Mouse (Mus musculus) intestine, embryonic 15.5 days (tissue): ENCODE measurements around the gene Twist2. TPM values are rescaled to one million over a fixed set of nuclear protein-coding genes. Genes with fewer than 3 reads are reported as not detected.

Experiments
- ATAC-seq: fragments of 200-750 bp; cut with Nextera tagmentation; 2 replicates; pipeline ENCODE4 v1.8.0; 2017; ENCODE audit warnings: moderate TSS enrichment, moderate library complexity
- H3K27ac ChIP-seq: fragments of 300-500 bp; sonication (generic); 2 replicates; pipeline ENCODE4 v1.5.1; 2015; ENCODE audit warnings: mild to moderate bottlenecking, inconsistent platforms
- H3K27me3 ChIP-seq: fragments of 300-500 bp; sonication (generic); replicated peaks from 2 replicates; pipeline ENCODE4 v1.6.1; 2015; ENCODE audit warnings: inconsistent platforms
- H3K36me3 ChIP-seq: fragments of 300-500 bp; sonication (generic); 2 replicates; pipeline ENCODE4 v1.6.1; 2015; ENCODE audit warnings: inconsistent platforms
- H3K4me1 ChIP-seq: fragments of 300-500 bp; sonication (generic); replicated peaks from 2 replicates; pipeline ENCODE4 v1.6.1; 2015; ENCODE audit warnings: inconsistent platforms
- H3K4me2 ChIP-seq: fragments of 300-500 bp; sonication (generic); replicated peaks from 2 replicates; pipeline ENCODE4 v1.6.1; 2015; ENCODE audit warnings: mild to moderate bottlenecking, inconsistent platforms
- H3K4me3 ChIP-seq: fragments of 300-500 bp; sonication (generic); replicated peaks from 2 replicates; pipeline ENCODE4 v1.5.1; 2015; ENCODE audit warnings: inconsistent platforms
- H3K9ac ChIP-seq: fragments of 300-500 bp; sonication (generic); 2 replicates; pipeline ENCODE4 v1.6.1; 2015; ENCODE audit warnings: inconsistent platforms
- H3K9me3 ChIP-seq: fragments of 300-500 bp; sonication (generic); 2 replicates; pipeline ENCODE4 v1.6.1; 2016; ENCODE audit warnings: inconsistent platforms
- WGBS: fragments of 180-500 bp; shearing (Covaris S2); methylation state at CpG from one replicate; pipeline ENCODE4 v1.1.7; 2015; 5-methylcytosine and 5-hydroxymethylcytosine counted together
- polyA plus RNA-seq: library from polyadenylated mRNA; unstranded; fragments of >200 nt; fragmentation: Nextera tagmentation; extraction: Ambion mirVana; gene quantifications from 2 replicates; pipeline ENCODE4 v1.2.1, GENCODE M21; 2015

Twist2 gene
- 4.8 and 5.8 TPM in 2 replicates for polyA plus RNA-seq

DNA sequence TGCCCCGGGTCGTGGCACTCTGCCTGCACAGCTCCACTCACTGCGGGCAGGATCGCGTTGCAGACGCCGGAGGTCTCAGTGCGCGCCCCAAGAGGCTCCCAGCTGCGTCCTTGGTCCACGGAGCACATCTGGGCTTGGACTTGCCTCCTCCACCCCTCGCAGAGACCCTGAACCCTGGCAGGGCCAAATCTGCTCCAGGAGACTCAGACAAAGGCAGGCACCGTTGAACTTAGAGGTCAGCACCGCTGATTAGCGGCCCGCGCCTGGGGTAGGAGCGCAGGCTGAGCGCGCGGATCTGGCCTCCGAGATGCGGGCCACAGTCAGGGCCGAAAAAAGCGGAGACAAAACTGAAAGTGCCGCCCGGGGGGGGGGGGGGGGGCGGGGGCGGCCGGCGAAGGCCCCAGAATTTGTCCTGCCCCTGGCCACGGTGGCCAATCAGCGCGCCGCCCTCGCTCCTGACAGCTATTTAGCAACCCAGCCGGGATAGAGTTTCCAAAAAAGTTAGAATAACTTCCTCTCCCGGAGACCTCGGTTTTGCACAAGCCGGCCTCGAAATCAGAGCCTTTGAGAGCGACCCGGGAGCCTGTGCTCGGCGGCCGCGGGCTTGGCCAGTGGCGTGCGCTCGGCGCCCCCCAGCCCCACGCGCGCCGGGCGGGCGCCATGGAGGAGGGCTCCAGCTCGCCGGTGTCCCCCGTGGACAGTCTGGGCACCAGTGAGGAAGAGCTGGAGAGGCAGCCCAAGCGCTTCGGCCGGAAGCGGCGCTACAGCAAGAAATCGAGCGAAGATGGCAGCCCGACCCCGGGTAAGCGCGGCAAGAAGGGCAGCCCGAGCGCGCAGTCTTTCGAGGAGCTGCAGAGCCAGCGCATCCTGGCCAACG lies at the start of gene Twist2:
Gene Twist2, plus strand, starts transcription at position 495 of the 877 bp plus-strand sequence.
- Histone ChIP-seq H3K9ac (peak within 1 kb of the TSS; percentile 54), H3K9me3 (no peaks in the 10 kb centered on the region), H3K4me3 (peak within 1 kb of the TSS; percentile 56), H3K36me3 (no peaks in the 10 kb centered on the region), H3K4me1 (peaks cover 9% of the 10 kb centered on the region; the same call in 1 of the 2 replicates), H3K27ac (peak within 1 kb of the TSS; percentile 56; the same call in 1 of the 2 replicates), H3K4me2 (peak within 1 kb of the TSS; percentile 93), H3K27me3 (peaks cover 38% of the 10 kb centered on the region)
- under 1% methylated on average over 72 of the region's 77 CpGs for WGBS
- ATAC-seq: peak; percentile 78

DNA sequence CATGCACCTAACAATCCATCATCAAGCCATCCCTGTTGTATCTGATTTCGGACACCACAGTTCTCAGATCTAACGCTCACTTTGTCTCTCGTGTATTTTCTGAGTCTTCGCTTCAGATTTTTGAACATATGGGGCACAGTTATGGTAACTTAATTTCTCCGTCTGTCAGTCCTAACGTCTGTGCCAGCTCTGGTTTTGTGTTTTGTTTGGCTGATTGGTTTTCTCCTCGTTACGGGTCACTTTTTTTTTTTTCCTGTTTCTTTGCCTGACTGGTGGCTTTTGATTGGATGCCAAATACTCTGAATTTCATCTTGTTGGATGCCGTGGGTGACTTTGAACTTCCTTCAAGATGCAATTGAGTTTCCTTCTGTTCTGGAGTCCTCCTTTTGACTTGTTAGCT lies 48.3 kb upstream of the Twist2 start:
- no peak overlapping the region for H3K4me2 ChIP-seq
- no peak for ATAC-seq
- no peak overlapping the region for H3K27ac ChIP-seq
- 0 out of 2 replicates have a peak, but pooled peaks cover 5% of the 10 kb centered on the region for H3K27me3 ChIP-seq
- 85% methylated on average over 9 of the region's 9 CpGs for WGBS
- 0 out of 2 replicates have a peak, but pooled peaks cover 3% of the 10 kb centered on the region for H3K4me1 ChIP-seq
- H3K36me3 ChIP-seq: no peaks in the 10 kb centered on the region
- no peaks in the 10 kb centered on the region for H3K9me3 ChIP-seq
- H3K4me3 ChIP-seq: no peak overlapping the region
- no peak overlapping the region for H3K9ac ChIP-seq

DNA sequence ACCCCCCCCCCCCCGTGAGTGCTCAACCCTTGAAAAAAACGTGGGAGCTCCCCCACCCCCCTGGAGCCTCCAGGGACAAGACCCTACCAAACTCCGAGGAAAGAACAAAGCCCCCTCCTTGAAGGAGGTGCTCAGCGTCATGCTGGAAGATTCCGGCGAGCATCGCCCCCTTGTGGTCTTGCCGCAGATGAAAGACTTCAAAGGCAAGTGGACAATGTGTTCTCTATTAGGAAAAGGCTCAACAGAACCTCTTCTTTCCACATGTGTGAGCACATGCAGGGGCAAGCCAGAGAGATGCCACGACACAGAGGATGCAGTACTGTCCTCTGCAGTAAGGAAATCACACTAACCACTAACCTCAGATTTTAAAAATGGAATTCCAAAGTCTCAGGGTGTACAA lies 46.2 kb upstream of the Twist2 start:
- Histone ChIP-seq H3K27ac (no peak overlapping the region), H3K9me3 (no peaks in the 10 kb centered on the region), H3K4me1 (peaks cover 10% of the 10 kb centered on the region; the same call in 1 of the 2 replicates), H3K9ac (no peak overlapping the region), H3K4me2 (peak overlapping the region; percentile 43), H3K4me3 (no peak overlapping the region), H3K27me3 (0 out of 2 replicates have a peak, but pooled peaks cover 5% of the 10 kb centered on the region), H3K36me3 (no peaks in the 10 kb centered on the region)
- ATAC-seq: peak; percentile 63
- under 1% methylated on average over 9 of the region's 9 CpGs for WGBS

DNA sequence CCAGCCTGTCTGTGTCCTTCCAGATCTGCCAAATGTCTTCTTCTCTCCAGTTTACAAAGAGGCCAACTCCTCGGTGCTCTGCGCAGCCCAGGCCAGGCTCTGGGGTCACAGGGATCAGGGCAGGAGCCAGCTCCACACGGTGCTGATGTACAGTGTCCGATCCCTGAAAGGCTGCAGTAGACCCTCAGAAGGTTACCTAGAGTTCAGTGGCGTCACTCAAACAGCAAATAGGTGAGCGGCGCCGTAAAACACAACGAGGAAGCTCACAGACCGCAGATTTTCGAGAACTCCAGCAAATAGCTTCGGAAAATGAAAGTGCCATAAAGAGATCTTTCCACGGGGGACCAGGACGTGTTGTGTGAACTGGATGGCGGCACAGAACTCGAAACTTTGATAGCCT lies 44.0 kb upstream of the Twist2 start:
- Histone ChIP-seq H3K27ac (no peak overlapping the region), H3K27me3 (0 out of 2 replicates have a peak, but pooled peaks cover 5% of the 10 kb centered on the region), H3K4me1 (peaks cover 14% of the 10 kb centered on the region; the same call in 1 of the 2 replicates), H3K9me3 (no peaks in the 10 kb centered on the region), H3K4me2 (peak overlapping the region; percentile 59), H3K36me3 (no peaks in the 10 kb centered on the region), H3K9ac (peak overlapping the region; percentile 14; the same call in 1 of the 2 replicates), H3K4me3 (0 out of 2 replicates have a peak overlapping the region, but pooled peaks have one; percentile 12)
- 25% methylated on average over 16 of the region's 16 CpGs for WGBS
- no peak for ATAC-seq

DNA sequence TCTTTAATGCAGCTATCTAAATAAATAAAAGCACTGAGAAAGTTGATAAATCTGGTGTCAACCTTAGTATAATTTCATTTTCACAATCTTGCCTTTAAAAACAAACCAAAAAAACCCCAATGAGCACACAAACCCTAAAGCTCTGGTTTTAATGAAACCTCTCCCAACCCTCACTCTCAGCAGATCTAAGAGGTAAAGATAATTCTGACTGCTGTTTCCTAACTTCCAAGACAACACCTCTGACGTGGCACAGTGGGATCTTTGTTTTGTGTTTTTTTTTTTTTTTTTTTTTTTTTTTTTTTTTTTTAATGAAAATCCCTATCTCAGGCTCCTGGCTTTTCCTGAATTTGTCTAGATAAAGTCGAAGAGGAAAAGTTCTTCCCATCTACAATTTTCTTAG lies 43.1 kb upstream of the Twist2 start:
- Histone ChIP-seq H3K4me1 (peaks cover 14% of the 10 kb centered on the region; the same call in 1 of the 2 replicates), H3K27me3 (0 out of 2 replicates have a peak, but pooled peaks cover 5% of the 10 kb centered on the region), H3K4me3 (no peak overlapping the region), H3K9ac (no peak overlapping the region), H3K36me3 (no peaks in the 10 kb centered on the region), H3K27ac (no peak overlapping the region), H3K4me2 (no peak overlapping the region), H3K9me3 (no peaks in the 10 kb centered on the region)
- no peak for ATAC-seq
- WGBS: 41% methylated on average over 2 of the region's 2 CpGs

DNA sequence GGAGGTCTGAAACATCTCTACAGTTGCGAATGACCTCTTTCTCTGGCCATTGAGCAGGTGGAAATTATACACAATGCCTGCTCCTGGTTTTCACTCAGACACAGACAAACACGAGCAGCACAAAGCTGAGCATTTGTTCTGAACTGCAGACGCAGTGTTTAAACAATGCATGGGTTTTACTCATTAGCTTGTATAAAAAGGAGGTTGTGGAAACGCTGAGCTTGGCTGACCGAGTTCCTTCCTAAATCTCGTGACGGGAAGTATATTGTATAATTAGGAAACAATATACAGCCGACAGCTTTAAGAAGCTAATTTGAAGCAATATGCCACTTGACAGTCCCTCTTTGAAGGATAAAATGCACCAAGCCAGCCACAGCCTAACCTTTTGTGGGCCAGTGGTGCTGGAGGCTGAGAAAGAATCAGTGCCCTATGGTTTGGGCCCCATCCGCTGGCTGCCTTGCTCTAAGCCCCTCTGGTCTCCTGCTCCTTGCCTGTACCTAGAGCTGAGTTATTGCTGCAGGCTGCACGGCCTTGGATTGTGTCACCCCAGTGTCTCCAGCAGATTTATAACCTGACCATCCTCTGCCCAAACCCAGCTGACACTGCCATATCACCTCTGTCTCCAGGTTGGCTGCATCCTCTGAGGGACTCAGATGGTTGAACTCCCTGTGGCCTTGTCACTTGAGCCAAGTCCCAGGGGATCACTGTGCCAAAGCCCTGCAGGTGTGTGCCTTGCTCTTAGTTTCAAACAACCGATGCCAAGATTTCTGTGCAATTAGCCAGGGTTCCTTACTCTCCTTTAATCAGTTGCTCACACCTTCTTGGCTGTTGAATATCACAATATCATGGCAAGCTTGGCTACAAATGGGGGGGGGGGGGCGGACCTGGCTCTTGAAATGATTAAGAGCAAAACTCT lies 42.4 kb upstream of the Twist2 start:
- H3K27me3 ChIP-seq: 0 out of 2 replicates have a peak, but pooled peaks cover 5% of the 10 kb centered on the region
- 38% methylated on average over 12 of the region's 12 CpGs for WGBS
- no peak for ATAC-seq

DNA sequence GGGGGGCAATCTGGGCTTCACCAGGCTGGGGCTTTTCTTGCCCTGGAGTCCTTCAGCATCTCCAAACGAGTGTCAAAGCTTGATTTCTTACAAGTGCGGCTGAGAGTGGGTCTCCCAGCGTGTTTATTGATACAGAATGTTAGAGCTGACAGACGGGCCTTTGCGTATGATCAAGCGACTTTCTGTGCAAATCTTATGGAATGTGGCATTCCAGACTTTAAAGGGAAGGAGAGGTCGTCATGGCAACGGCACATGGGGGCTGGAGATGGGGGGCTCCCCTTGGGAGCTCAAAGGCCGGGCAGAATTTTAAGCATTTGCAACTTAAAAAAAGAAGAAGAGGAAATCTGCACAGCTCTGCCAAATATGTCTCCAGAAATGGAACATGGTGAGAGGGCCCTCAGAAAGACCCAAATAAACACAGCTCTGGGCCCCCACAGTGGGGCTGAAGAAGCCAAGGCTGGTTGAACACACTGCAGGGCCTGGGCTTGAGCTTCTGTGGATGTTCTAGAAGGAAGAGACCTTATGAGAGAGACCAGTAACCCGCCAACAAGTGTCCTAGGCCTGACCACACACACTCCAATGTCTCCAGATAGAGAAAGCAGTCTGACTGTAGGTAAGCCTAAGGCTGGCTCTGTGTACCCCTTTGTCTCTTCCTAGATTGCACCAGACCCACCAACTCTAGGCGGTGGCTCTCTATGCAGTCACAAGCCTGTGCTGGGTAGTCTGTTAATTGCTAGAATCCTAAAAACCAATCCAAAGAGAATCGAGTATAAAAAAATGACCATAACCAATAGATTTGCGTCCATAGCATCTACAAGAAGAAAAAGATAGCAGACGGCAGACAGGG lies 40.9 kb upstream of the Twist2 start:
- peaks cover 14% of the 10 kb centered on the region; the same call in 1 of the 2 replicates for H3K4me1 ChIP-seq
- H3K4me3 ChIP-seq: no peak overlapping the region
- H3K36me3 ChIP-seq: no peaks in the 10 kb centered on the region
- H3K27me3 ChIP-seq: 0 out of 2 replicates have a peak, but pooled peaks cover 5% of the 10 kb centered on the region
- no peak overlapping the region for H3K4me2 ChIP-seq
- 0 out of 2 replicates have a peak, but pooled peaks have one; percentile 17 for ATAC-seq
- no peaks in the 10 kb centered on the region for H3K9me3 ChIP-seq
- no peak overlapping the region for H3K27ac ChIP-seq
- no peak overlapping the region for H3K9ac ChIP-seq
- 44% methylated on average over 14 of the region's 14 CpGs for WGBS

More for the DNA sequence above, 42.4 kb upstream of the Twist2 start:
- H3K9me3 ChIP-seq: no peaks in the 10 kb centered on the region
- H3K4me3 ChIP-seq: no peak overlapping the region
- no peak overlapping the region for H3K4me2 ChIP-seq
- no peaks in the 10 kb centered on the region for H3K36me3 ChIP-seq
- no peak overlapping the region for H3K9ac ChIP-seq
- H3K4me1 ChIP-seq: peaks cover 14% of the 10 kb centered on the region; the same call in 1 of the 2 replicates
- H3K27ac ChIP-seq: no peak overlapping the region

DNA sequence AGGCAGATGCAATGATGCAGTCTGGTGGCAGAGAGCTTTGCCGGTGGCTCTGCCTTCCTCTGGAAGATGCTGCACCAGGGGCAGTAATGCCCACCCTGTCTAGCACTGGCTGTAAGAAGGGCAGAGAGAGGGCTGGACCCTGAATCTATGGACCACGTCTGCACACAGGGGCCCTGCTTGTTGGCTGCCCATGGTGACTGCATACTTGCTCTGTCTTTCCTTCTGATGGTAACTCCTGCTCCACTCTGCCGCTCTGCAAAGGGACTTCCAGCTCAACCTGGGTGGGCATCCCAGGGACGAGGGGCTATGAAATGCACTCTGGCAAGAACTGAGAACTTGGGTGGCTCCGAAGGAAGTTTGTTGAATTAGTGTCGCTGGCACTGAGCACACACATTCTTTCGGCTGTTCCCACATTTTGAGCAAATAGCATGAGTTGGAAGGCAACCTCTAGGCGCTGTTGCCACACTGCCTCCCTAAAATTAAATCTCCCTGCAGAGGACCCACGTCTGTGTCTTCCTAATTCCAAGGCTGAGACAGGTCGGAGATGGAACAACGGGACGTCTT lies 38.7 kb upstream of the Twist2 start:
- H3K4me3 ChIP-seq: no peak overlapping the region
- H3K36me3 ChIP-seq: no peaks in the 10 kb centered on the region
- WGBS: 46% methylated on average over 12 of the region's 12 CpGs
- H3K27ac ChIP-seq: no peak overlapping the region
- no peak overlapping the region for H3K9ac ChIP-seq
- ATAC-seq: no peak
- H3K4me1 ChIP-seq: peaks cover 11% of the 10 kb centered on the region; the same call in 1 of the 2 replicates
- no peak overlapping the region for H3K4me2 ChIP-seq
- H3K9me3 ChIP-seq: no peaks in the 10 kb centered on the region
- H3K27me3 ChIP-seq: no peaks in the 10 kb centered on the region

DNA sequence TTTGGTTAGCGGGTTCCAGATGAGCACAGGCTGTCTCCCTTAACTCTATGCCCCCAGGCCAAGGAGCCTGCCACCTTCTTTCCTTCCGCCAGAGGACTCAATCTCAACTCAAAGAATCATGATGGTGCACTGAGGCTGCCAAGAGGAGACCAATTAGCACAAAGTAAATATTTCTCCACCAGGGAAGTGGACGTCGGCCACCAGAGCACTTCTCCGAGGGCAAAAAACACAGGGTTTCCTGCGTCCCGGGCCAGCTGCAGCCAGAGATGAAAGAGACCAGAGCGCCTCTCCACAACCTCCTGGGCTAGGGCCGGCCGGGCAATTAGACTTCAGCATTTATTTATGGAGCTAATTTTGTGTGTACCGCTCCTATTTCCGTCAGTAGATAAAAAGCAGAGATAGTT lies 31.0 kb upstream of the Twist2 start:
- H3K4me1 ChIP-seq: peaks cover 10% of the 10 kb centered on the region
- H3K27ac ChIP-seq: no peak overlapping the region
- ATAC-seq: no peak
- H3K9ac ChIP-seq: no peak overlapping the region
- peaks cover 8% of the 10 kb centered on the region; the same call in 1 of the 2 replicates for H3K27me3 ChIP-seq
- H3K4me3 ChIP-seq: no peak overlapping the region
- no peaks in the 10 kb centered on the region for H3K9me3 ChIP-seq
- 8% methylated on average over 12 of the region's 12 CpGs for WGBS
- H3K4me2 ChIP-seq: peak overlapping the region; percentile 12
- H3K36me3 ChIP-seq: no peaks in the 10 kb centered on the region

DNA sequence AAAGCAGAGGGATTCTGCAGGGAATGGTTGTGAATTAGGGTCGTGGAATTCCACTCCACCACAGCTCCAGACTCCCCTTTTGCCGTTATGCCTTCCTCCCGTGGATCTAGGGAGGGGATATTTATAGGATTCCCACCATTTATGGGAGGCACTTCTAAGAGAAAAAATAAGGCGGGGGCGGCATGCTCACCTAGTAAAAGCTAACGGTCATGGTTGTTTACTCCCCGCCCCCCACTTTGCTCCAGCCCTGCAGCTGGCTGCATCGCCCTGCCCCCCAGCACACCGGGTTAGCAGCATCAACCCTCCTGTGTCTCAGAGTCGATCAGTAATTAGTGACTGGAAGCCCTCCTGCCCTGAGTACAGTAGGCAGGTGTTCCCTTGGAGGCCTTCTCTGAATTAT lies 30.6 kb upstream of the Twist2 start:
- Histone ChIP-seq H3K27me3 (peaks cover 8% of the 10 kb centered on the region; the same call in 1 of the 2 replicates), H3K4me3 (no peak overlapping the region)
- ATAC-seq: no peak

DNA sequence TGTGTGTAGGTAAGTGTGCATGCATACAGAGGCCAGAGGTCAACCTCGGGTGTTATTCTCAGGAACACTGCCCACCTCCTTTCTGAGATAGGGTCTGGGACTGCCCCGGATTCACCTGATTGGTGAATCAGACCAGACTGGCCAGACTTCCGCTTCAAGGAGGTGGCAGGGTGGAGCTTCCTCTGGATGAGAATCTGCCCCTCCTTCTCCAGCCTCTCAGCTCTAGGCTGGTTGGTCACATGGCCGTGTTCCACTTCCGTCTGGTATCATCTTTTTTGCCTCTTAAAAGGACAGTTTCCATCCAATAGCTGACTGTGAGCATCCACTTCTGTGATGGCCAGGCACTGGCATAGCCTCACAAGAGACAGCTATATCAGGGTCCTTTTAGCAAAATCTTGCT lies 24.3 kb upstream of the Twist2 start:
- Histone ChIP-seq H3K9me3 (no peaks in the 10 kb centered on the region), H3K9ac (no peak overlapping the region), H3K4me1 (no peaks in the 10 kb centered on the region), H3K36me3 (no peaks in the 10 kb centered on the region), H3K4me3 (no peak overlapping the region), H3K27me3 (0 out of 2 replicates have a peak, but pooled peaks cover 5% of the 10 kb centered on the region), H3K4me2 (no peak overlapping the region), H3K27ac (no peak overlapping the region)
- 74% methylated on average over 5 of the region's 5 CpGs for WGBS
- no peak for ATAC-seq

More for the DNA sequence above, 30.6 kb upstream of the Twist2 start:
- 9% methylated on average over 10 of the region's 10 CpGs for WGBS
- H3K9me3 ChIP-seq: no peaks in the 10 kb centered on the region
- peak overlapping the region; percentile 12 for H3K4me2 ChIP-seq
- peaks cover 10% of the 10 kb centered on the region for H3K4me1 ChIP-seq
- no peaks in the 10 kb centered on the region for H3K36me3 ChIP-seq
- no peak overlapping the region for H3K9ac ChIP-seq
- H3K27ac ChIP-seq: no peak overlapping the region
